Mouse (Mus musculus) cerebellum, postnatal 36 days (tissue): ENCODE results near the gene Syap1.
"Not testable (repeated sequence)": the region's sequence is repeated elsewhere in the genome, so short reads cannot be mapped to it uniquely, and the experiment has no call there.

Experiments
- DNase-seq, 2 experiments: peaks; one replicate each; pipeline ENCODE4 v3.0.0; 2021 to 2022; ENCODE audit warnings: mixed read lengths in 2 of 2

The Syap1 gene

DNA sequence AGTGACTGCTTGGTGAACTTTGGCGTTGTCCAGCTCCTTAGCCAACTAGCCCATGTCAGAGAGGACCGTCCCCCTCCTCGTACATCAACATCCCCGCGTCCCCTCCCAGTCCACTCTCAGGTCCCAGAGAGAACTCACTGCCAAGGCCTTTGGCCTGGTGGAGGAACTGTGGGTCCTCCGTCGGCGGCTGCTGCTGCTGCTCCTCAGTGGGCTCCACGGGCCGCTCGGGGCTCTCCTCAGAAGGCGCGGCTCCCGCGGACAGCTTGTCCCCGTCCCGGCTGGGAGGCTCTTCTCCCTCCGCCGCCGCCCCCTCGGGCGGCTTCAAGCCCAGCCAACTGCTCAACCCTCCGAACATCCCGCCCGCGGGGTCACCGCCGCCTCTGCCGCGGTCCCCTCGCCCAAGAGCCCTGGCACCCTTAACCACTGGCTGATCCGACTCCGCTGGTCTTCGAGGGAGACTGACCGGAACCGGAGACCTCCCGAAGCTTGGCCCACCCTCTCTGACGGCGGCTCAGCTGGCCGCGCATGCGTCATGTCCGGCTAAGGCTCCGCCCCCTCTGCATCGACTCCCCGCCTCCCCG is at the start of gene Syap1:
Syap1 (minus strand) TSS at position 517 of the 581 bp plus-strand sequence.
- peak; percentile 75 to 85 for DNase-seq

DNA sequence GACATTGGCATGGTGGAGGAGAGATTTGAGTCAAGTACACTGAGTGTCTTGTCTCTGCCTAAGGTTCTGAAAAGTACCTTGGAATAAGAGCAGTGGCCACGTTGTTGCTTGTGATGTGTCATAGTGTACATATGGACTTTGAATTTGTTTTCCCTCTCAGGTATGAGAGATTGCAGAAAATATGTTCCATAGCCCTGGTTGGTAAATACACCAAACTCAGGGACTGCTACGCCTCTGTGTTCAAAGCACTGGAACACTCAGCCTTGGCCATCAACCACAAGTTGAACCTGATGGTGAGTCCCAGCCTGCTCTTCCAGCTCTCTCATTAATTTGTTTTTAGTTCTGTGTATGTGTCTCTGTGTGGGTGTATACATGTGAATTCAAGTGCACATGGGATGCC is 43.2 kb upstream of the Syap1 start:
- DNase-seq: no peak

DNA sequence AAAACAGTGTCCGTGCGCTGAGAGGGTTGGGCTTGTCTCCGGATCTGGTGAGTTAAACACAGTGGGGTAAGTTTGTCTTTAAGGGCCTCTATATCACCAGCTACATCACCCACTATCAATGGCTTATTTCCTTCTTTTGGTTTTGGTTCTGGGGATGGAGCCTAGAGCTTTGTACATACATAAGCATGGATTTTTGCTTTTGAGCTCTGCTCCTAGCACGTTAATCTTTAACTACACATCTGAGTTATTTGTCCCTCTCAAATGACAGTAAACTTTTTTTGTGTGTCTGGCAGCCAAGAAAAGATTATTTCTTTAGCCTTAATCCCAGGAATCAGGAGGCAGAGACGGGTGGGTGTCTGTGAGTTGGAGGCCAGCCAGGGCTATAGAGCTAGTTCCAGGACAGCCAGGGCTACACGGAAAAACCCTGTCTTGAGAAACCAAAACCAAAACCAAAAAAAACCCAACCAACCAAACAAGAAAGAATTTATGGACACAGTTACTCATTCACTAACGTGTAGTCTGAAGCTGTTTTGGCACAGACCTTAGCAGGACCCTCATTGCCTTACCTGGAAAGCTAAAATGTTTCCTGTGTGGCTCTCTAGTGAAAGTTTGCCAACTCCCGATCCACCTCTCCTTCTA is 33.4 kb upstream of the Syap1 start:
- no peak for DNase-seq

DNA sequence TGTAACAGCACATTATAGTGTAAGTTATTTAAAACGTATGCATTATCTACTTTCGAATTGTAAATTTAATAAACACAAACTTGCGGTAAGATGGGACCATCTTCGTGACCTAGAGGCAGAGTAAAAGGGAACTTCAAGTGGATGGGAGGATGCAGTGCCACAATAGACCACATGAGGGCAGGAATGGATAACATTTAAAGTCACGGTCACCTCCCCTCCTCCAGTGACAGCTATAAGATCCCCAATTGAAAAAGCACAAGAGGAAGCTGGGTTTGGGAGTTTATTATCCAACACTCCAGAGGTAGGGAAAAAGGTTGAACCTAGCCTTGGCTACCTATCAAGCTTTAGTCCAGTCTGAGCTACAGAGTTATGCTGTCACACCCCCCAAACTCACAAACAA is 27.4 kb upstream of the Syap1 start:
- peak; percentile 34 to 59 for DNase-seq

DNA sequence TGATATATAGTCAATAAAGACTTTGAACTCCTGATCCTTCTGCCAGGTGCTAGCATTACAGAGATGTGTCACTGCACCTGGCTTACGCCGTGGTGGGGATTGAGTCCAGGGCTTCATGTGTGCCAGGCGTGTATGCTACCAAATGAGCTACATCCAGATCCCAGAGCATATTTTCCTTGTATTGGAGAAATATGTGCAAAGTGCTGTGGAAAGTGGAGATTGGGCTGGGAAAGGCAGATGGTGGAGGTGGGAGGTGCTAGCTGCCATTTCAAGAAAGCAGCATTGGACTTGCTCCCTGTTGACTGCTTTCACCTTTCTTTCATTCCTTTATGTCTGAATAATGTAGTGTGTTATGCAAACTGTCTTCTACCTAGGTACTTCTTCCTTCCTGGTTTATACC is 25.4 kb upstream of the Syap1 start:
- DNase-seq: no peak

DNA sequence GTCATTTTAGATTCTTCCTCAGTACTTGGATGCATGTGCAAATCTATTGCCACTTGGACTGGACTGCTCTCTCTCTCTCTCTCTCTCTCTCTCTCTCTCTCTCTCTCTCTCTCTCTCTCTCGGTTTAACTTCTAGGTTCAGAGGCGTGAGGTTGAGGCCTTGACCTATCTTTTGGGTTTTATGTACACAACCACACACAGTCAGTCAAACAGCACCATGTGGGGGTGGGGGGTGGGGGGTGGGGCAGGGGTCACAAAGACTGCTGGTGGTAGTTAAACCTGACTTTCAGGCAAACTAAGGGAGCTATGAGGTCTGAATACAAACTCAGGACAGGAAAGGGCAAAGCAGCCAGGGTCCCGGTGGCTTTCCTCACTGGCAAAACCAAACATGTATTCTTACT is 19.3 kb upstream of the Syap1 start:
- no peak for DNase-seq

DNA sequence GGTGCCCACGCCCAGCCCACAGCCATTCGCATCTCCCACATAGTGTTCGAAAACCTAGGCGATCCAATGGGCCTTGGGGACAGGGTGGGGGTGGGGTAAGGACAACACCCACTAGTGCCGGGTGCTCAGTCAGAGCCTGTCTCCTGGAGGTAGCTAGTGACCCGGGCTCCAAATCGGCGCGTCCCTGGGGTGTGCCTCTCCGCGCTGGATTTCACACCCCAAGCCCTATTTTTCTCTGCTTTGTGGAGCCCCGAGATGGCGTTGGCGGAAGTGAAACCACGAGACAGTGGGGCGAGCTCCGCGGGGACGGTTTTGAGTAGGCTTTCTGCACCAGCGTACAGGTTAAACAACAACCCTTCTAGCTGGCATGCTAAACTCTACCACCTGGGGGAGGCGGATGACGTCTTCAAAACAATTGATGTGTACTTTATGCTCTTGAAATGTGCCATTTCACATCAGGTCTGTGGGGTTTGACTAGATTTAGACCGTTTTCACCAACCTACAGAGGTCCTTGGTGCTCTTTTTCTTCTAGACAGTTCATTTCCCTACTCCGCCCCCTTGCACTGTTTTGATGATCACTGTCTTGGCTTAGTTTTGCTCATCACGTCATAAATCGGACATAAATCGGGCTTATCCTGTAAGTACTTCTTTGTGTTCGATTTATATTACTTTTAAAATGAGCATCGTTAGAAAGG is 13.9 kb upstream of the Syap1 start:
- DNase-seq: peak; percentile 29 to 44

DNA sequence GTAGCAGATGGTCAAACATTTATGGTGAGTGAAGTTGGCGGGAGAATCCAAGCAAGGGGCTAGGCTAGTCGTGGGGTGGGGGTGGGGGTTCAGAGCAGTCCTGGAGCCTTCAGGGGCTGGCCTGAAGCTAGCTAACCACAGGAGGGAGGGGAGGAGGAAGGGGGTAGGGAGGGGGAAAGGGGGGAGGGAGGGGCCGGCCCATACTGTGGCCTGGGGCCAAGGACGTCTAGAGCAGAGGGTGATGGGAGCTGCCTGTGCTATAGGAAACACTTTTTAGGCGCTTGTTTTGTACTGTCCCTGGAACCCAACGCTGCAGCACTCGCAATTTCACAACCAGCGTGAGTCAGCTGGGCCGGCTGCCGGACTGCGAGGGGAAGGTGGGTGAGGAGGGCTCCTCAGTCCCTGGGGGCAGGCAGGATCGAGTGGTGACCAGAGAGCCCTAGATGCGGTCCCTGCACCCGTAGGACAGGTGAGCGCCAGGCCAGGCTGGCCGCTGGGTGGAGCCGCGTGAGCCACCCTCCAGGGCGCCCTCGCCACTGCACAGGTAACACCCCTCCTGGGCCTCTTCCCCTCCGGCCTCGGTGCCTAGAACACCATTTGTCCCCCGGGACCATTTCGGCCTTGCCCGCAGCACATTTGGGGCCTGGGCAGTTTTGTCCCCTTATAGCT is 13.3 kb upstream of the Syap1 start:
- peak in 1 of 2 experiments; percentile 47 for DNase-seq

DNA sequence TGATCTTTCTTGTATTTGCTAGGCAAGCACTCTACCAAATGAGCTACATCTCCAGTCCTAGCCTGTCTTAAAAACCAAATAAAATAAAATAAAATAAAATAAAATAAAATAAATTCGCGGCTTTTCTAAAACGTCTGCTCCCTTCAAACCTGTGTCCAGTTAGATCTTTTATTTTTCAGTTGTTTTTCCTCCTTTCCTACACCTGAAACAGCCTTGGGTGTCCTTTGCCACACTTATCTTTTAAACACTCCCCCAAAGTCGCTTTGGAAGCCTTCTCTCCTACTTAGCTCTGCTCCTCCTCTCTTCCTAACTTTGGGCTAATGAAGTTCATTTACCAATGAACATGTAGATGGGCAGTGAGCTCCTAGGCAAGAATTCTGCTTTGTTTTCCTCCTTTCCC is 12.7 kb upstream of the Syap1 start, which contains the start of gene Ctps2:
Ctps2 (plus strand) TSS at position 301 of the 400 bp plus-strand sequence.
- no peak for DNase-seq

DNA sequence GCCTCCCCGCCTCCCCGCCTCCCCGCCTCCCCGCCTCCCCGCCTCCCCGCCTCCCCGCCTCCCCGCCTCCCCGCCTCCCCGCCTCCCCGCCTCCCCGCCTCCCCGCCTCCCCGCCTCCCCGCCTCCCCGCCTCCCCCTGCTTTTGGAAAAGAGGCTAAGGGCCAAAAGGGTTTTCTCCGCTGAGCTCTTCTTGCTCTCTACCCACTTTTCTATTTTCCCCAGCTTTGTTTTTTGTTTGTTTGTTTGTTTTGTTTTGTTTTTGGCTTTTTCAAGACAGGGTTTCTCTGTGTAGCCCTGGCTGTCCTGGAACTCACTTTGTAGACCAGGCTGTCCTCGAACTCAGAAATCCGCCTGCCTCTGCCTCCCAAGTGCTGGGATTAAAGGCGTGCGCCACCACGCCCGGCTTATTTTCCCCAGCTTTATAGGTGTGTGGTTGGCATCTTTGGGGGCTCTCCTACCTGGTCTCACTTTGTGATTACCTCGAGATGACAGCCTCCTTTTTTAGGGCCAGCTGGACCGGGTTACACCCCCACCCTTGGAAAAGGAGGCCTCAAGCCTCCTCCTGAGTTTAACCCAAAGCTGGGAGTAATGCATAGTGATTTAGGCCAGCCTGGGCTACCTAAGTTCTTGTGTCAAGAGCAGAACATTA is 452 bp upstream of the Syap1 start:
- DNase-seq: not testable (repeated sequence)

DNA sequence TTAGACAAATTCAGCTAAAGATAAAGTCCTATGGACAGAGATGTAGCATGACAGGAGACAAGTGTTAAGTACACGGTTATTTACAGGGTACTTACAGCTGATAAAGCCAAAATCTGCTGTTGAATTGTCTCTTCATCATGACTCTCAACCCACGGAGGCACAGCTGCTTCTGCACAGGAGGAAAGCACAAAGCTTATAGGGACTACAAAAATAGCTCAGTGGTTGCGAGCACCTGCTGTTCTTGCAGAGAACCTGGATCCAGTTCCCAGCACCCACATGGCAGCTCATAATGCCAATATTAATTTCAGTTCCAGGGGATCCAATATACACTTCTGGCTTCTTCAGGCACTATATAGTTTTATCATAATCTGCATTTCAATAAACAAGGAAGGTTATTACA is 10.0 kb downstream of the Syap1 start:
- DNase-seq: no peak

DNA sequence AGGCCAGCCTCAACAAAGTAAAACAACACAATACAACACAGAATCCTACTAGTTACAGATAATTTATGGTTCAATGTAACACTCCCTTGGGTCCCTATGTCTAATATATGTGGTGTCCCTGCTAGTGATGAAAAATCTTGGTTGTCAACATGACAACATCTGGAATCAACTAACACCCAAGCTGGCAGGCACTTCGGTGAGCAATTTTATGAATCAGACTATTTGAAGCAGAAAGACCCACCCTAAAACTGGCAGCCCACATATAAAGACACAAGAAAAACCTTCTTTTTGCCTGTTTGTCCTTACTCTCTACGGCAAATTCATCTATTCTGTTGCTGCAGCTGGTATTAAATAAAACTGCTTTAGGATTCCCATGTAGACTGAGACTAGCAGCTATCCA is 14.5 kb downstream of the Syap1 start:
- DNase-seq: no peak

DNA sequence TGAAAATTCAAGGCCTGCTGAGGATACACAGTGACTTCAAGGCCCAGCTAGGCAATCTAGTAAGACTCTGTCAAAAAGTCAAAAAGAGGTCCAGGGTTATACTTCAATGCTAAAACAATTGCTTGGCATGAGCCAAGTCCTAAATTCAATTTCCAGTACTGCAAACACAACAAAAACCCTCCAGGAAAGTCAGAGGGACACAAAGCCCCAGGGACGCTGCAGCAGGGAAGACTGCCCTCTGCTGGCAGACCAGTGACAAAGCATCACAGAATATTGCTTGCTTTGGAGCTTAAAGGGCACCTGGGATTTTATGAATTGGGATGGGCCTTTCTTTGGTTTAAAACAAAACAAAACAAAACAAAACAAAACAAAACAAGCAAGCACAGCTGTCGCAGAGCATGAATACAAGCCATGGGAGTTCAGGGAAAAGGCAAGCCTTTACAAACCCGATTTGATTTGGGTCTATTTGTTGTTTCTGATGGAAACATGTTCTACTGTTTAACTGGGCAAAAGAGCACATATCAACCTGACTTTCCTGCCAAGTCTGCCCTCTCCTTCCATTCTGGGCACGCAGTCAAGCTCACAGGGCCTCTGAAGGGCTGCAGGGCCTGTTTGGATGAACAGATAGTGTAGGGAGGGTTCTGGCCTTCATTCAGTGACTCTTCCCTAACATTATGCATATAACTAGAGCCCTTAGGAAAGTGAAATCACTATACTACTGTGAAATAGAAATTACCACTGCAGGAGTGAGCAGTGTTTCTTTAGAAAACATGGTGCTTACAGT is 16.3 kb downstream of the Syap1 start:
- DNase-seq: peak; percentile 23 to 27

DNA sequence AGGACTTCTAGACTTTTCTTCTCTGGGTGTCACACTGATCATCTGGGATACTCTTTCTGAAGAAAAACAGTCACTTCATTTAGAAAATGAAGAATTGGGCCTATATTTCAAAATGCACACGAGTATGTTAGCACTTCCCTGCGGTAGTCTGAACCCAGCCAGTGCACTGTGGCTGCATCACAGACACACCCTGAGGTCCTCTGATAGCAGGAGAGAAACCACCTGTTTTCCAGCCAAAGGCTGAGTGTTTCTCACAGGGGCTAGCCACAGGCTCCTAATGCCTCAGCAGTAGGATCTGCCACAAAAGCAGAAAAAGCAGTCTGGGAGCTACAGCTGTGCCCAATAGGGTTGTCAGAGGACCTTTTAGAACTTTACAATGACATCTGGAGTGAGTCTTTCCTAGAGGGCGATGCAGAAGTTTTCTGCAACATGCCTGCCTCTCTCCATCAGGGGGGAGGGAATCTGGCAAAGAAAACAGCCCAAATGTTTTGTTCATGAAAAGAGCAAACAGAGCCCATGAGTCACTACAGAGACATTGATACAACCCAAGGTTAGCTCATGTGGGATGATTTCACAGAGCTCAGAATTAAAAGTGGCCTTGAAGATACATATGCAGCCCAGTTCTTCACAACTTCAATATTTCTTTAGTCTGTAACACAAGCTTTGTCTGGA is 19.8 kb downstream of the Syap1 start:
- no peak for DNase-seq

DNA sequence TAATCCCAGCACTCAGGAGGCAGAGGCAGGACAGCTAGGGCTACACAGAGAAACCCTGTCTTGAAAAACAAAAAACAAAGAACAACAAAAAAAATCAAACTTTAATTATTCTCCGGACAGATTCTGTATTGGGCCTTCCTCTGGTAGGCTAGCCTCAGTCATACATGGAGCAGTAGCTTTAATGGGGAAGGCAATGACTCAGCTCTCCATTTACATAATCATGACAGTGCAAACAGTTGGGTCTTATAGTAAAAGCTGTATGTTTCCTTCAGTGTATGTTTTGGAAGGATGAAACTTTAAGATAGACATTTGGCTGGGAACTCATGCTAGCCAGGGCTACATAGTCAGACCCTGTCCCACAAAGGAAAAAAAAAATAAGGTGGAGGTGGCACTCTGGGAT is 39.6 kb downstream of the Syap1 start:
- no peak for DNase-seq

DNA sequence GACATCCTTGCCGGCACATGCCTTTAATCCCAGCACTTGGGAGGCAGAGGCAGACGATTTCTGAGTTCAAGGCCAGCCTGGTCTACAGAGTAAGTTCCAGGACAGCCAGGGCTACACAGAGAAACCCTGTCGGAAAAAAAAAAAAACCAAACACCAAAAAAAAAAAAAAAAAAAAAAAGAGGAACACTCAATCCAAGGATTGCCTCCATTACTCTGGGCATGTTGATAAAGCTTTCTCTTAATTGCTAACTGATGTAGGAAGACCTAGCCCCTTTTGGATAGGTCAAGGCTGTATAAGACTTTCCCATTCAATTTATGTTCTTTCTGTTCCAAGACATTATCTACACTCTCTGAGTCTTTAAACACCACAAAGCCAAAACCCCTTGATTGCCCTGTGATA is 42.7 kb downstream of the Syap1 start:
- no peak for DNase-seq

DNA sequence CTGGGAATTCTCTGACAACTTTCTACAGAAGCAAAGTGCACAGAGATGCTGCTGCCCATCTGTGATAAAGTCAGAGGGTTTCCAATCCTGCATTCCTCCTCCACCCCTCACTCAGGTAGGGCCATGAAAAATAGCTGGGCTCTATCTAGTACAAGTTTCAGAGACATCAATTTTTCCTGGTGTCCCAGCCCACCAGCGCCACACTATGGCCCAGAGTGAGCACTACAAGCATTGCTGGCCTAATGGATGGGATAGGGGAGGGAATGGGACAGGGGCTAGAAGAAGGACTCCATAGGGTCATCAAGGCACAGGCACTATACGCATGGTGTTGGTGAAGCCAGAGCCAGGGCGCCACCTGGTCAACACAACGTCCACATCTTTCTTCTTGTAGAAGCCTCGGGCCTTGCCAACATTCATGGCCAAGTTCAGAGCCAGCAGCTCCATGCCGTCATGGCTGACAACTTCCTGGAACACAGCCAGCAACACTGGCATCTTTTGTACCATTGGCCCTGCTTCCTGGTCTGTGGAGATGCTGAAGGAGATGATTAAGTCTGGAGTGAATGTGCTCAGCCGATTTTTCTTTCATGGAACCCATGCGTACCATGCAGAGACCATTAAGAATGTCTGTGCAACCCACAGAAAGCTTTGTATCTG is 43.7 kb downstream of the Syap1 start:
- no peak for DNase-seq

DNA sequence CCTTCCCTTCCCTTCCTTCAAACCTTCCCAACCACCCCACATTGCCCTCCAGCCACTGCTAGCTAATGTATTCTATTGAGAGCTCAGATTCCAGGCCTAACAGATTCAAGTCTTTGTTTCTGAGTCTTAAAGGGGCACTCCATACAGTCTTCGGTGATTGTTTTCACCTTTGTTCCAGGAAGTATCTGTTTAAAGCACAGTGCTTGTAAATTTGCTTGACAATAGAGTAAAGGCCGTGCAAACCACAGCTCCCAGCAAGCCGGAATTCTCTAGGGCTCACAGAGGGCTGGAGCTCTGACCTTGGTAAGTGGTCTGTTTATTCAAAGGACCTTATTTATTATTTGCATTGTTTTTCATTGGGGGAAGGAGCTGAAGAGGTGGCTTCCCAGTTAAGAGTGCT is 56.1 kb downstream of the Syap1 start:
- DNase-seq: no peak

DNA sequence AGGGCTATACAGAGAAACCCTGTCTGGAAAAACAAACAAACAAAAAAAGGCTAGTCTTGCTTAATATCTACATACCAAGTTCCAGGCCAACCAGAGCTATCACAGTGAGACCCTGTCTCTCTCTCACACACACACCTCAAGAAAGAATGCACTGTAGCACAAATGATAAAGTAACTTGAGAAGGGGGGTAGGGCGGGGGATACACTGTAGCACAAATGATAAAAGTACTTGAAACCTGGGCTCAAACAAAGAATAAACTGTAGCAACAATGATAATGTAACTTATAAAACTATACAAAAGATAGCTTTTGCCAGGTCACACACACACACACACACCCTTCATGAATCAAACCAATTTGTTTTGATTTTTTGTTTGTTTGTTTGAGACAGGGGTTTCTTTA is 56.7 kb downstream of the Syap1 start:
- DNase-seq: no peak

DNA sequence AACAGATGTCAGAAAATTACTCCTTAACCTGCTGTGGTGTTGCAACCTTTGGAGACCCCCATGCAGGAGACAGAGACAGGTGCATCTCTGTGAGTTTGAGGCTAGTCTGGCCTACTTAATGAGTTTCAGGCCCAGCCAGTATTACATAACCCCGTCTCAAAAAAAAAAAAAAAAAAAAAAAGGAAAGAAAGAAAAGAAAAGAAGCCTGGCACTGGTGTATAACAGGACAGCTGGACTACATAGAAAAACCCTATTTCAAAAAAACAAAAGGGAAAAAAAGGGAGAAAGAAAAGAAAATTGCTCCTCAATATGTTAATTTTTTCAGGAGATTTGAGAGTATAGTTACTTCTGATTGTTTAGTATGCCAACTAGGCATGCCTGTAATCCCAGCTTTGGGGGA is 57.2 kb downstream of the Syap1 start:
- no peak for DNase-seq

DNA sequence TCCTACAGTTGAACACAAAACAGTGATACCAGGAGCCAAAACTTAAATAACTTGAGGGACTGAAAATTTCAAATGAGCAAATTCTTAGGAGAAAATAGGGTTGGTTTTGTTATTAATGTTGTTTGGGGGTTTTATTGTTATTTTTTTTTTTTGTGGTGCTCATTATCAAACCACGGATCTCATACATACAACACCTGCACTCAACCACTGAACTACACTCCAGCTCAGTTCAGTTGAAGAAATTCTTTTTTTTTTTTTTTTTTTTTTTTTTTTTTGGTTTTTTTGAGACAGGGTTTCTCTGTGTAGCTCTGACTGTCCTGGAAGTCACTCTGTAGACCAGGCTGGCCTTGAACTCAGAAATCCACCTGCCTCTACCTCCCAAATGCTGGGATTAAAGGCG is 57.9 kb downstream of the Syap1 start:
- DNase-seq: not testable (repeated sequence)
